Mouse (Mus musculus): Measurements from ENCODE around the gene Pld1.

The Pld1 gene

GRCm38 (mm10) chr3:28047599-28047998 lies 109.1 kb downstream of the Pld1 start:
- no peak for DNase-seq (ENCODE audit: low spot score in 2 of 2)

DNA sequence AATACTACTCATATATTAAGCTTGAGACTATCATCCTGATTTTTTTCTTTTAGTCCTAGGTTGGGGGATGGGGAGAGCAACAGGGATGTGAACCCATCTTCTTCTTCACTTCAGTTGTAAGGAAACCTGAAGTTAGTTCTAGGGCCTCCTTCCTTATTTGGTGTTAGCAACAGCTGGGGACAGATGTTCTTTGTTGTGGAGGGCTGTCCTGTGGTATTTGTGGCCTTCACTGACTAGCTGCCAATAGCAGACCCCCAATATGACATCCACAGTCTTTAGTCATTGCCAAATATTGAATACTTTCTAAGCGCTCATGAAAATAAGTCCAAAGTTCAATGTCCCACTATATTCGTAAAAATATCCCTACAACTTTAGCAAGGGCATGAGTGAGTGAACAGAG lies 111.0 kb downstream of the Pld1 start:
- no peak for DNase-seq (ENCODE audit: low spot score in 2 of 2)

- no peak for DNase-seq (ENCODE audit: low spot score in 2 of 2)
Measured at GRCm38 (mm10) chr3:28053076-28053475, 114.6 kb downstream of the Pld1 start.

DNA sequence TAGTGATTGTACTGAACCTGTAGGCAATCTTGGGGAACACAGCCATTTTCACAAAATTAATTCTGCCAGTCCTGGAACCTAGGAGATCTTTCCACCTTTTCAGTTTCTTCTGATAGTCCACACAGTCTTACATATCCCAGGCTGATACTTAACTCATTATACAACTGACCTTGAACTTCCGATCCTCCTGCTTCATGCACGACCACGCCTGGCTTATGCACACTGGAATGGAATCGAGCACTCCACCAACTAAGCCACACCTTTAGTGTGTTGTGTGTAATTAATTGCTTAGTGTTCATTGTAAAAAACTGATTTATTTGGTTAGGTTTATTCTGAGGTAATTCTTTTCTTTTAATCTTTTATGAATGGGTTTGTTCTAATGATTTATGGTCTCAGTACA lies 122.2 kb downstream of the Pld1 start:
- no peak for DNase-seq (ENCODE audit: low spot score in 2 of 2)

DNA sequence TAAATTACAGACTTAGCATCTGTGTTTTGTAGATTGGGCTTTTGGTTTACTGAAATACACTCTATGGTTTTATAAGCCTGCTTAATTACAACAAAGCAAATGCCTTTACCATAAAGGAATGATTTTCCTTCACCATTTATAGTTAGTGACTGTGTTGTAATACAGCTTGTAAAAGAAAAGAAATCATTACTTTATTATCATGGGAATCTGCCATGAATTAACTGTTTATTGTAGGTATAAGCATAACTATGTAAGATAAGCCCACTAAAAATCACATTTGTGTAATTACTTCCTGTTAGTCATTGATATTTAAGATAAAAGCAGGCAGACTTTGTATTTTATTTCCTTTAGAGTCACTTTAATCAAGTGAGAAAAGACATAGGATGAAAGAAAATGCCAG lies 122.7 kb downstream of the Pld1 start:
- no peak for DNase-seq (ENCODE audit: low spot score in 2 of 2)

DNA sequence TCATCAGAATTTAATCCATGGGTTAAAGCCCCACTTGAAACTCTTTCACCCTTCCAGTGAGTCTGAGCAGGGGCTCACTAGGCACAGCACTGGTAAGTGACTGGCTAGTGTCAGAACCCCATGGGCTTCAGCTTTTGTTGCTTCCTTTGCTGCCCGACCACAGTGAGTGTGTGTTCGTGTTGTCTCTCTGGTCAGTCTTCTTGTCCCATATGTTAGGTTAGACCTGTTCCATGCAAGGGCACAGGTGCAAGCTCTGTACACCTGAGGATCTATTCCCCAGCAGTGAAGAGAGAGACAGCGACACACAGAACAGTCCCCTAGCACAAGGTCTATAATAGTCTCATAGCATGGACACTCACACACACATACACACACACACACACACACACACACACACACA lies 140.7 kb downstream of the Pld1 start:
- DNase-seq (ENCODE audit: low spot score in 2 of 2) = no peak

GRCm38 (mm10) chr3:28080116-28080515 lies 141.6 kb downstream of the Pld1 start:
- no peak for DNase-seq (ENCODE audit: low spot score in 2 of 2)

DNA sequence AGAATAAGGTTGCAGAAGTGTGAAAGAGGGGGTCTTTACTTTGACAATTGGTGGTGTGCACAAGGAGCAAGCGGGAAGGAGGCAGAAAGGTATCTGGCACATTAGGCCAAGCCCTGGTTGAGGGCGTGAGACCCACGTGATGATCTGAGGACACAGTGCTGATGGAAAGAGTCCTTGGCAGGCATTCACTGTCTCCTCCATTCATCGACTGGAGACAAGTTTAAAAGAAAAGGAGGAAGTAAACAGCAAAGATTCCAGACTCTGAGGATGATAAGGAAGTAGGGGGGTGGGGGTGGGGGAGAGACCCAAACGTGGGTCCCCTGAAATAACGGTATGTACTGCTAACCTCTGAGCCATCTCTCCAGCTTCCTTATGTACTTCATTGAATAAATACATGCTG lies 142.5 kb downstream of the Pld1 start:
- no peak for DNase-seq (ENCODE audit: low spot score in 2 of 2)

GRCm38 (mm10) chr3:28083218-28083617 lies 144.7 kb downstream of the Pld1 start:
- no peak for DNase-seq (ENCODE audit: low spot score in 2 of 2)

DNA sequence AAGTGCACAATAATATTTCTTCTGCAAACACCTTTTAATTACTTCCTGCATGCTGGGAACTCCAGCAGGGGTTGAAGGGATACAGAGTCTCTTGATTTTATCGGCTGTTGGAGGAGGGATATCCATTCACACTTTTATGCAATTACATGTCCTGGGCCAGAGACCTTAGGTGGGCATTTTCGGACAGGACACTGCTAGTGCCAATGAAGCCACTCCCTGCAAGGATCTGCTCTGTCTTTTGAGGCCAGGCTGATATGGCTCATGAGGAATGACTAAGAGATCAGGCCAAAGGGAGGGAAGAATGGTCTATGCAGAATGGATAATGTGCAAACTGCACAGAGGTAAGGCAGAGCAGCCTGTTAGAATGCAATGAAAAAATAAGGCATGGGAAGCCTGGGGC lies 145.8 kb downstream of the Pld1 start:
- DNase-seq (ENCODE audit: low spot score in 2 of 2) = no peak

GRCm38 (mm10) chr3:28091296-28091695 lies 152.8 kb downstream of the Pld1 start:
- no peak for DNase-seq (ENCODE audit: low spot score in 2 of 2)

DNA sequence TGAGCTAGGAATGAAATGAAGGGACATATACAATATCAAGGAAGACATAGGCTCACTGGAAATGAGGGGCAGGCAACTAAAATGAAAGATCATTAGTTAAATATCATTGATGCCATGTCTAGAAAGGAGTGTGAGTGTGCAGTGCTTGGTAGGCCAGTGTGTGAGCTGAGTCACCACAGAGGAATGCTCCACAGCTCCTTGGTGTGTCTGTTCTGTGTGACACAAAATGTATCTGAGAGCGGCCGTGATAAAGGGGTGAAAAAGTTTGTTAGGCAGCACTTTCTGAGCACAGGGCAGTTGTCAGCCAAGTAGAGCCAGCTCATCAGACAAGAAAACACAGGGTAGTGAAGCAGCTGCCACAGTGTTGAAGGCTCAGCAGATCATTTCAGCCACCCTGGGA lies 153.2 kb downstream of the Pld1 start:
- DNase-seq (ENCODE audit: low spot score in 2 of 2) = no peak

DNA sequence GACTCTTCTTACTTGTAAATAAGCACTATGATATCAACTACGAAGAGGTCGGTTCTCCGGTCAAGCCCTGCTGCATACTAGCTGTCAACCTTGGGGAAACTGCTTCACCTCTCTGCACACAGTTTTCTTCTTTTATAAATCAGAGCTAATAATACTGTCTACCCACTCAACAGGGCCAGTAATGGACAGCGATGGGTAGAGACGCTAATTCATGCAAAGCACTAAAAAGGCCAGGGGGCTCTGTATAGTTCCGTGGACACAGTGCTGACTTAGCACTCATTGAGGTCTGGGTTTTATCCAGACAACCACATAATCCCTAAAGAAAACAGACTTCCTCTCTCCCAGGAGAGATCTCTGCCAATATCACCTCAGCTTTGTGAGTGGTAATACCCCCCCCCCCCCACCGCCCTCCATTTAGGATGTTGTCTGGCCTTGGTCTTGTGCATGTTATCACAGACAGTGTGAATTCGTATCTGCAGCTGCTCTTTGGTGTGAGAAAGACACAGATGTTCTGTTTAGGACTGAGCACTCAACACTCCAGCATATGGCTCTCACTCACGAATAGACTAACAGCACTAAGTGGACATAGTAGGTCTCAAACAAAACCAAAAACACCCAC lies 155.3 kb downstream of the Pld1 start:
- no peak for DNase-seq (ENCODE audit: low spot score in 2 of 2)

GRCm38 (mm10) chr3:28095451-28095850 lies 157.0 kb downstream of the Pld1 start:
- no peak for DNase-seq (ENCODE audit: low spot score in 2 of 2)

- DNase-seq (ENCODE audit: low spot score in 2 of 2) = no peak
Measured at GRCm38 (mm10) chr3:28099175-28099574, 160.7 kb downstream of the Pld1 start.

DNA sequence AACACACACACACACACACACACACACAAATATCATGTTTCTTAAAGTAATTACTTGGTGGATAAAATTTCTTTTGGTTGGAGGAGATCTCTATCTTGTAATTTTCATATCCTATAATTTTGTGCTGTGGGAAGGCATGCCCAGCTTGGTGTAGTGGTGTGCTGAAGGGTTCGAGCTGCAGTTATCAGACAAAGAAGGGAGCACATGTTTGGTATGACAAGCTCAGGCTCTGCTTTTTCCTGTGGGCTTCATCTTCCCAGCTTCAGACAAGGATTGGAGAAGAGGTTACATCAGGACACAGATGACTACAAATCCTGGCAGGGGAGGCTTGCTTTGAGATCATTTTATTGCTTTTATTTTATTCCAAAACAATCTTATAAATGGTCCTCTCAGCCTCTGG lies 166.5 kb downstream of the Pld1 start:
- no peak for DNase-seq (ENCODE audit: low spot score in 2 of 2)

DNA sequence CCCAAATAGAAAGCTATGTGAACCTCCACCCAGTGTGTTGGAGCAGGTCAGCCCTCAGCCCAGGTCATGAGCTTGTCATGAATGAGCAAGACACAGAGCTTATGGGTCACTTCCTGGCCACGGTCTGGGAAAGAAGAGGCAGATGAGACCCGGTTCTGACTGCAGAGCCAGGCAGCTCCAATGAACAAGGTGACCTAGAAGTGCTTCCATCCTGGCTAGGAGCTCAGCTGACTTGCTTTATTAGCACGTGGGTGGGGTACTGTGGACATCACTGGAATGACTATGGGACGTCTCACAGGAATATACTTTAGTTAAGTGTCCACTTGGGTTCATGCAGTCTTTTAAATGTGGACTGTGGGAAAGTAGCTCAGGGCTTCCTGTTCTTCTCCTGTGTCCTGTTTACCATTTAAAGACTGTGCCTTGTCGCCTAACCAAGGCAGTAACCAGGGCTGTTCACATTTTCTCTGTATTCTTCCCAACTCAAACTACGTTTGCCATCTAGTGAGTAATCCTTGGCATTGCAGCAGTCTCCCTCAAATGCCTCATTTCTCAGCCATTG lies 169.0 kb downstream of the Pld1 start:
- peak in 1 of 2 experiments; percentile 6 for DNase-seq (ENCODE audit: low spot score in 2 of 2)

DNA sequence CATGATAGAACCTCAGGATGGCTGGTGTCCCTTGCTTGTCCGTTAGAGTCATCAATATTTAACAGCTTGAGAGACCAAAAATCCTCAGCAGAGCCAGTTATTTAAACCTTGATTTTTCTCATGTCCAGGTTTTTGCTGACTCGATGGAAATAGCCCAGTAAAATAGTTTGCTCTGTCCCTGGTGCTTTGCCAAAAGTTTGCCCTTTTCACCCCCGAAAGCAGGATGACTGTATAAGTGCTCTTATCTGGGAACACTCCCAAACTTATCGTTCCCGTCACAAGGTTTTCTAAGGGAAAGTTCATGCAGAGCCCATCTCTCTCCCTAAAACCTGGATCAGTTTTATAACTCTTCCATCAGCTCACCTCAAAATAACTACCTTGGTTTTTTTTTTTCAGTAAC lies 173.0 kb downstream of the Pld1 start:
- no peak for DNase-seq (ENCODE audit: low spot score in 2 of 2)

DNA sequence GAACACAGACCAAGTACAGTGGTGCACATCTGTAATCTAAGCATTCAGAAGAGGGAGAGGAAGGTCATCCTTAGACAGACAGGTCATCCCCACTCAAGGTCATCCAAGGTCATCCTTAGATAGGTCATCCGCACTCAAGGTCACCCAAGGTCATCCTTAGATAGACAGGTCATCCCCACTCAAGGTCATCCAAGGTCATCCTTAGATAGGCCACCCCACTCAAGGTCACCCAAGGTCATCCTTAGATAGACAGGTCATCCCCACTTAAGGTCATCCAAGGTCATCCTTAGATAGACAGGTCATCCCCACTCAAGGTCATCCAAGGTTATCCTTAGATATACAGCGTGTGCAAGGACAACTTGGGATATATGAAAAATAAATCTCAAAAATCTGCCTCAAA lies 175.4 kb downstream of the Pld1 start:
- no peak for DNase-seq (ENCODE audit: low spot score in 2 of 2)

DNA sequence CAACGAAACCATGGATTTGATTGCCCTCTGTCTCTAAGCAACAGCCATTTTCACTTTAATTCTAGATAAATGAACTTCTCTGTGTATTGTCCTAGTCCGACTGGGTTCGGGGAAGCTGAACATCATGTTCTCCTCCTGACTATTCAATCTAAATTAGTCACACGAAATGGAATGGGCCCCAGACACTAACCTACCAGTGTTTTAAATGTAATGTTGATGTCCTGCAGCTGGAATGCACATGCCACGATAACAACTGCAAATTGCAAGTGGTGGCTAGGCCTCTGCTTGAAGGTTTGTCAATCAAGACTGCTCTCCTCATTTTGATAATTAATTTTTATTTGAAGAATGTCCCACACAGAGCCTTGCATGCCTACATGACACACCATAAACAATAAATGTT lies 203.2 kb downstream of the Pld1 start:
- DNase-seq (ENCODE audit: low spot score in 2 of 2) = no peak

DNA sequence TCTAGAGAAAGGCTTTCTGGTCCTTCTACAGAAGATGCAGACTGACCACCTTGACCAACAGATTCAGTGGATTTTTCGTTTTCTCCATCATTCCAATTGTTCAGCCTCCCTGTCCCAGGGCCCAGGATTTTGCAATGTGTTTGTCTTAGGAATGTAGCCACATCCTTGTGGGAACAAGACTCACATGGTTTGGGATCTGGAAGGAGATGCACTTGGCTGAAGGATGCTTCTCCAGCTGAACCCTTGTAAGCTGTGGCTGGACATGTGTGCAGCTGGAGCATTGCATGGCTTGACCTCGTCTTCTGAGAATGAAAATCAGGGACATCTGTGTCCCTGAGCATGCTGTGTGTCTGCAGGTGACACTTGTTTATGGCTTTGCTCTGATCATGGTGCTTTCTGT lies 203.6 kb downstream of the Pld1 start:
- DNase-seq (ENCODE audit: low spot score in 2 of 2) = no peak

DNA sequence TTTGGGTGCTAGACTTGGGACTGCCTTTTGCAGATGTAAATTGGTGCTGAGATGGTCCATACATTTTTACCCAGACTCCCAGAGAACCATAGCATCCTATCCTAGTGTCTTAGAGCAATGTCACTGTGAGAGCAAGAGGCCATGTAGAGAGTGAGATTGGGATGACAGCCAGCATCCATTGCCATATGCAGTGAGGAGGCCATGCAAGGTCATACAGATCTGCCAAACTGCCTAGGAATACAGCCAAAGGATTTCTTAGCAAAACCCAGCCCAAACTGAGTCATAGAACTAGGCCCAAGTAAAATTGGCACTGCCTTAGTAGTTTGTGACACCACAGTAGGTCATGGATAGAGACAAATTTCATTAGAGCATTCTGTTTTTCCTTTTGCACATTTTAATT lies 206.2 kb downstream of the Pld1 start:
- DNase-seq (ENCODE audit: low spot score in 2 of 2) = no peak

DNA sequence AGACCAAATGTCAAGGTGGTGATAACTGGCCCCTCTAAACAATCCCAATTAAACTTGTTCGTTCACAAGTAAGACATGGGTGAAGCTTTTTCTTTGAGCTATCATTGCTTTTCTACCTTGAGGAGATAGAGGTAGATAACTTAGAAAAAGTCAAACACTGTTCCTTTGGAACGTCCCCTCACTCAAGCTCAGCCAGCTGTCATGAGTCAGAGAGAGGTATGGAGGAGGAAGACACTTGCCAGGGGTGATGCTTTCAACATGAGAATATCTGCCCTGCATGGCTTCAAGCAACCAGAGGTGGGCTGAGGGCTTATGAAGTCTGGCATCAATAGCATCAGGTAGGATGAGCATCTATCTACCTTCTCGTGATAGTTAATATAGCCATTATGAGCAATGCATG lies 207.0 kb downstream of the Pld1 start:
- no peak for DNase-seq (ENCODE audit: low spot score in 2 of 2)

DNA sequence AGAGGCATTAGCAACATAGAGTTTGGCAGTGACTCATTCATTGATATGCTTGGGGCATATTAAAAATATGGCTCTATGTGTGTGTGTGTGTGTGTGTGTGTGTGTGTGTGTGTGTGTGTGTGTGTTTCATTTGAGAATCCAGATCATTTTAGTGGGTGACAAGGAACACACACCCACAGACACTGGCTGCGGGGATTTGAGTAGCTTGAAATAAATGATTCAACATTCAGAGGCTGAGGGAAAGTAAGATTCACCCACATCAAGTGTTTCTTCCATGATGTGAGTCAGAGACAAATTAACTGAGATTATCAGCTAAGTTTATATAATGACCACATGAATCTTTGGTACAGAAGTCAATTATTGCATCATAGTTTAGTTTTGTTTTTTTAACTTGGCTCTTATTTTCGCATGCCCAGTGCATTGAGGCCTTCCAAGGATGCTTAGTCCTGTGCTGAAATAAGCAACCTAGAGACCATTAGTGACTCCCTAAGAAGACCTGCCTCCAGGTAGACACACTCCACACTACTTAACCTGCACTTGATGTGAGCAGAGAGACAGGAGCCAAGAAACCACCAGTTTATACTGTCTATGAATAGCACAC lies 211.3 kb downstream of the Pld1 start:
- DNase-seq (ENCODE audit: low spot score in 2 of 2) = no peak

Data from thymus, postnatal 10 days (tissue).